Mouse (Mus musculus): ENCODE data around the gene Umodl1. TPM values are rescaled to one million over a fixed set of nuclear protein-coding genes. Genes with fewer than 3 reads are reported as not detected.

Gene Umodl1
- polyA plus RNA-seq, 1 experiment, result not detected

- no peak overlapping the region for H3K4me2 ChIP-seq (ENCODE audit: low read depth)
- no peak for TF ChIP-seq USF1 (IDR thresholded peaks at IDR 0.05; ENCODE audit: low read depth)
- TF ChIP-seq TCF3 (IDR thresholded peaks at IDR 0.05; ENCODE audit: insufficient read length, low read depth), result no peak
- no peak for TF ChIP-seq MYOD1 (IDR thresholded peaks at IDR 0.05; ENCODE audit: control insufficient read depth in 1 of 3, insufficient read length in 2 of 3, low read depth in 2 of 3)
- TF ChIP-seq E2F4 (IDR thresholded peaks at IDR 0.05; ENCODE audit: insufficient read depth), result no peak
- TF ChIP-seq CEBPB (IDR thresholded peaks at IDR 0.05; ENCODE audit: insufficient read depth, poor library complexity, severe bottlenecking), result no peak
- no peak for TF ChIP-seq MAX (IDR thresholded peaks at IDR 0.05; ENCODE audit: low read depth)
- no peak for TF ChIP-seq MYOG (IDR thresholded peaks at IDR 0.05; ENCODE audit: control insufficient read depth in 1 of 3, insufficient read depth in 1 of 3, insufficient read length in 2 of 3, low read depth in 2 of 3)
- TF ChIP-seq SRF (IDR thresholded peaks at IDR 0.05; ENCODE audit: control insufficient read depth, insufficient read length, low read depth), result no peak
- no peak for TF ChIP-seq POLR2A (IDR thresholded peaks at IDR 0.05; ENCODE audit: insufficient read length, low read depth)
- no peak for TF ChIP-seq POLR2AphosphoS2 (IDR thresholded peaks at IDR 0.05; ENCODE audit: insufficient read length, low read depth)
- TF ChIP-seq REST (IDR thresholded peaks at IDR 0.05; ENCODE audit: insufficient read depth, insufficient read length), result no peak
- no peak for TF ChIP-seq TCF12 (IDR thresholded peaks at IDR 0.05; ENCODE audit: insufficient read depth, poor library complexity, severe bottlenecking)
- H3ac ChIP-seq (ENCODE audit: control insufficient read depth, insufficient read length), result no peak overlapping the region
- H3K27me3 ChIP-seq (ENCODE audit: control insufficient read depth, insufficient read depth, insufficient read length), result no peaks in the 10 kb centered on the region
- no peaks in the 10 kb centered on the region for H3K79me2 ChIP-seq (ENCODE audit: control insufficient read depth, insufficient read depth)
- H3K4me3 ChIP-seq, result no peak overlapping the region
- H3K36me3 ChIP-seq (ENCODE audit: control insufficient read depth, insufficient read depth), result no peaks in the 10 kb centered on the region
Observed at GRCm38 (mm10) chr17:30914264-30914663, 40.2 kb upstream of the Umodl1 start.

- no peak overlapping the region for H3K4me2 ChIP-seq (ENCODE audit: low read depth)
- no peak for TF ChIP-seq TCF3 (IDR thresholded peaks at IDR 0.05; ENCODE audit: insufficient read length, low read depth)
- TF ChIP-seq MAX (IDR thresholded peaks at IDR 0.05; ENCODE audit: low read depth), result no peak
- TF ChIP-seq REST (IDR thresholded peaks at IDR 0.05; ENCODE audit: insufficient read depth, insufficient read length), result no peak
- no peak for TF ChIP-seq SRF (IDR thresholded peaks at IDR 0.05; ENCODE audit: control insufficient read depth, insufficient read length, low read depth)
- no peak for TF ChIP-seq POLR2A (IDR thresholded peaks at IDR 0.05; ENCODE audit: insufficient read length, low read depth)
- no peaks in the 10 kb centered on the region for H3K36me3 ChIP-seq (ENCODE audit: control insufficient read depth, insufficient read depth)
- H3K4me3 ChIP-seq, result no peak overlapping the region
- H3K27me3 ChIP-seq (ENCODE audit: control insufficient read depth, insufficient read depth, insufficient read length), result no peaks in the 10 kb centered on the region
- no peaks in the 10 kb centered on the region for H3K79me2 ChIP-seq (ENCODE audit: control insufficient read depth, insufficient read depth)
- no peak overlapping the region for H3ac ChIP-seq (ENCODE audit: control insufficient read depth, insufficient read length)
Observed at GRCm38 (mm10) chr17:30923566-30923965, 30.9 kb upstream of the Umodl1 start.

- no peak overlapping the region for H3K4me3 ChIP-seq
- no peaks in the 10 kb centered on the region for H3K36me3 ChIP-seq (ENCODE audit: control insufficient read depth, insufficient read depth)
- no peaks in the 10 kb centered on the region for H3K79me2 ChIP-seq (ENCODE audit: control insufficient read depth, insufficient read depth)
- H3K27me3 ChIP-seq (ENCODE audit: control insufficient read depth, insufficient read depth, insufficient read length), result no peaks in the 10 kb centered on the region
- no peak overlapping the region for H3ac ChIP-seq (ENCODE audit: control insufficient read depth, insufficient read length)
- TF ChIP-seq CEBPB (IDR thresholded peaks at IDR 0.05; ENCODE audit: insufficient read depth, poor library complexity, severe bottlenecking) (no peak), USF1 (IDR thresholded peaks at IDR 0.05; ENCODE audit: low read depth) (no peak), MAX (IDR thresholded peaks at IDR 0.05; ENCODE audit: low read depth) (no peak), MYOG (IDR thresholded peaks at IDR 0.05; ENCODE audit: control insufficient read depth in 1 of 3, insufficient read depth in 1 of 3, insufficient read length in 2 of 3, low read depth in 2 of 3) (no peak), MYOD1 (IDR thresholded peaks at IDR 0.05; ENCODE audit: control insufficient read depth in 1 of 3, insufficient read length in 2 of 3, low read depth in 2 of 3) (no peak), TCF3 (IDR thresholded peaks at IDR 0.05; ENCODE audit: insufficient read length, low read depth) (no peak), REST (IDR thresholded peaks at IDR 0.05; ENCODE audit: insufficient read depth, insufficient read length) (no peak), TCF12 (IDR thresholded peaks at IDR 0.05; ENCODE audit: insufficient read depth, poor library complexity, severe bottlenecking) (no peak), POLR2AphosphoS2 (IDR thresholded peaks at IDR 0.05; ENCODE audit: insufficient read length, low read depth) (no peak), POLR2A (IDR thresholded peaks at IDR 0.05; ENCODE audit: insufficient read length, low read depth) (no peak), SRF (IDR thresholded peaks at IDR 0.05; ENCODE audit: control insufficient read depth, insufficient read length, low read depth) (no peak), E2F4 (IDR thresholded peaks at IDR 0.05; ENCODE audit: insufficient read depth) (no peak)
- no peak overlapping the region for H3K4me2 ChIP-seq (ENCODE audit: low read depth)
Observed at GRCm38 (mm10) chr17:30930827-30931226, 23.6 kb upstream of the Umodl1 start.

GRCm38 (mm10) chr17:30932836-30933235, 21.6 kb upstream of the Umodl1 start:
- no peak for TF ChIP-seq SRF (IDR thresholded peaks at IDR 0.05; ENCODE audit: control insufficient read depth, insufficient read length, low read depth)
- TF ChIP-seq MYOG (IDR thresholded peaks at IDR 0.05; ENCODE audit: control insufficient read depth in 1 of 3, insufficient read depth in 1 of 3, insufficient read length in 2 of 3, low read depth in 2 of 3), result no peak
- TF ChIP-seq TCF12 (IDR thresholded peaks at IDR 0.05; ENCODE audit: insufficient read depth, poor library complexity, severe bottlenecking), result no peak
- TF ChIP-seq CEBPB (IDR thresholded peaks at IDR 0.05; ENCODE audit: insufficient read depth, poor library complexity, severe bottlenecking), result no peak
- no peak for TF ChIP-seq POLR2A (IDR thresholded peaks at IDR 0.05; ENCODE audit: insufficient read length, low read depth)
- TF ChIP-seq POLR2AphosphoS2 (IDR thresholded peaks at IDR 0.05; ENCODE audit: insufficient read length, low read depth), result no peak
- TF ChIP-seq MAX (IDR thresholded peaks at IDR 0.05; ENCODE audit: low read depth), result no peak
- no peak for TF ChIP-seq E2F4 (IDR thresholded peaks at IDR 0.05; ENCODE audit: insufficient read depth)
- TF ChIP-seq REST (IDR thresholded peaks at IDR 0.05; ENCODE audit: insufficient read depth, insufficient read length), result no peak
- TF ChIP-seq MYOD1 (IDR thresholded peaks at IDR 0.05; ENCODE audit: control insufficient read depth in 1 of 3, insufficient read length in 2 of 3, low read depth in 2 of 3), result no peak
- TF ChIP-seq TCF3 (IDR thresholded peaks at IDR 0.05; ENCODE audit: insufficient read length, low read depth), result no peak
- TF ChIP-seq USF1 (IDR thresholded peaks at IDR 0.05; ENCODE audit: low read depth), result no peak
- H3K79me2 ChIP-seq (ENCODE audit: control insufficient read depth, insufficient read depth), result no peaks in the 10 kb centered on the region

GRCm38 (mm10) chr17:30935301-30935700, 19.1 kb upstream of the Umodl1 start:
- no peaks in the 10 kb centered on the region for H3K36me3 ChIP-seq (ENCODE audit: control insufficient read depth, insufficient read depth)
- no peak overlapping the region for H3K4me3 ChIP-seq
- no peak overlapping the region for H3ac ChIP-seq (ENCODE audit: control insufficient read depth, insufficient read length)
- TF ChIP-seq CEBPB (IDR thresholded peaks at IDR 0.05; ENCODE audit: insufficient read depth, poor library complexity, severe bottlenecking) (no peak), POLR2AphosphoS2 (IDR thresholded peaks at IDR 0.05; ENCODE audit: insufficient read length, low read depth) (no peak)
- no peaks in the 10 kb centered on the region for H3K79me2 ChIP-seq (ENCODE audit: control insufficient read depth, insufficient read depth)
- H3K4me2 ChIP-seq (ENCODE audit: low read depth), result no peak overlapping the region
- H3K27me3 ChIP-seq (ENCODE audit: control insufficient read depth, insufficient read depth, insufficient read length), result no peaks in the 10 kb centered on the region

More at GRCm38 (mm10) chr17:30932836-30933235, 21.6 kb upstream of the Umodl1 start:
- Histone ChIP-seq H3K4me3 (no peak overlapping the region), H3K36me3 (ENCODE audit: control insufficient read depth, insufficient read depth) (no peaks in the 10 kb centered on the region), H3K27me3 (ENCODE audit: control insufficient read depth, insufficient read depth, insufficient read length) (no peaks in the 10 kb centered on the region), H3K4me2 (ENCODE audit: low read depth) (no peak overlapping the region), H3ac (ENCODE audit: control insufficient read depth, insufficient read length) (no peak overlapping the region)
